Mouse (Mus musculus): Measurements from ENCODE around the gene Gm45808.

Gm45808 gene

GRCm38 (mm10) chr7:45447325-45447990 is 39.2 kb downstream of the Gm45808 start:
- DNase-seq (ENCODE audit: low spot score) = no peak

- DNase-seq (ENCODE audit: low spot score) = no peak
These were observed 40.0 kb downstream of the Gm45808 start for GRCm38 (mm10) chr7:45446589-45446988.

GRCm38 (mm10) chr7:45443526-45444420 is 42.8 kb downstream of the Gm45808 start:
- no peak for DNase-seq (ENCODE audit: low spot score)

GRCm38 (mm10) chr7:45437521-45438276 is 48.9 kb downstream of the Gm45808 start, which contains the start of gene Ruvbl2:
TSS of gene Ruvbl2 (minus strand) at chr7:45438096.
- DNase-seq (ENCODE audit: low spot score) = no peak

- no peak for DNase-seq (ENCODE audit: low spot score)
These were observed 49.6 kb downstream of the Gm45808 start for GRCm38 (mm10) chr7:45437046-45437445.

GRCm38 (mm10) chr7:45436444-45436843 is 50.2 kb downstream of the Gm45808 start:
- no peak for DNase-seq (ENCODE audit: low spot score)

GRCm38 (mm10) chr7:45435038-45435437 is 51.6 kb downstream of the Gm45808 start:
- no peak for DNase-seq (ENCODE audit: low spot score)

GRCm38 (mm10) chr7:45434203-45435015 is 52.2 kb downstream of the Gm45808 start, which contains the start of gene Gys1:
TSS of gene Gys1 (plus strand) at chr7:45434844.
- peak; percentile 100 for DNase-seq (ENCODE audit: low spot score)

- DNase-seq (ENCODE audit: low spot score) = no peak
These were observed 52.8 kb downstream of the Gm45808 start for GRCm38 (mm10) chr7:45433835-45434202.

GRCm38 (mm10) chr7:45426556-45426955 is 60.1 kb downstream of the Gm45808 start:
- no peak for DNase-seq (ENCODE audit: low spot score)

GRCm38 (mm10) chr7:45421194-45421593 is 65.4 kb downstream of the Gm45808 start:
- no peak for DNase-seq (ENCODE audit: low spot score)

- no peak for DNase-seq (ENCODE audit: low spot score)
These were observed 66.0 kb downstream of the Gm45808 start, which contains the start of gene Lhb for GRCm38 (mm10) chr7:45420615-45420919. TSS of gene Lhb (plus strand) at chr7:45420820.

- DNase-seq (ENCODE audit: low spot score) = no peak
These were observed 66.6 kb downstream of the Gm45808 start for GRCm38 (mm10) chr7:45419859-45420614.

GRCm38 (mm10) chr7:45417962-45418492 is 68.6 kb downstream of the Gm45808 start:
- DNase-seq (ENCODE audit: low spot score) = no peak

All from testis, postnatal 10 days (tissue).